Mouse (Mus musculus): ENCODE results near the gene Cyp2d10.

DNA sequence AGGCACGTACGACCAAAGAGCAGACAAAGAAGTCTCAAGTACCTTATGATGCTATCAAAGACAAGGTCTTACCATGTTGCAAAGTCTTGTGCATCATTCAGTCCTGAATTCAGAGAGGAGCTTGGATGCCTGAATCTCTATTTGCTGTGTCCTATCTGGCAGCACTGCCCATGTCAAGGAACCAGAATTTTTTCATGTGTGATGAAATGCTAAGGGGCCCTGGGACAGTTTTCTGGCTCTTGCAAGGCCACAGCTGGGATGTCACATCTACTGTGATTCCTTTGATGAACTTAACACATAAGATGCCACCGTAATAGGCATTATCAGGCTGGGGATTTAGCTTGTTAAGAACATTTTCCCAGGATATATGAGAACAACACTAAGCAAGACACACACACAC, 28.0 kb upstream of the Cyp2d10 start:
- TF ChIP-seq USF1 (IDR thresholded peaks at IDR 0.05; ENCODE audit: low read depth) = no peak
- no peak for TF ChIP-seq CTCF (IDR thresholded peaks at IDR 0.05; ENCODE audit: control insufficient read depth, insufficient read depth, insufficient read length)
- no peak for TF ChIP-seq MAX (IDR thresholded peaks at IDR 0.05)
- no peak for TF ChIP-seq CEBPB (IDR thresholded peaks at IDR 0.05; ENCODE audit: low read depth)
- TF ChIP-seq FOSL1 (IDR thresholded peaks at IDR 0.05; ENCODE audit: insufficient read depth, low read length, poor library complexity, severe bottlenecking) = no peak
- TF ChIP-seq MYOG (IDR thresholded peaks at IDR 0.05; ENCODE audit: control insufficient read depth, extremely low read depth, insufficient read length) = no peak
- no peak for TF ChIP-seq MYOD1 (IDR thresholded peaks at IDR 0.05; ENCODE audit: control insufficient read depth, insufficient read length, low read depth)
